Mouse (Mus musculus) forelimb bud, embryonic 11.5 days (tissue): ENCODE results near the gene Crebl2.
A peak's percentile ranks its signal among the peaks of the same experiment; 100 is the strongest.

Experiments used
- DNase-seq: peaks from one replicate; pipeline ENCODE4 v3.0.0-alpha.2; 2012; ENCODE audit warnings: low read depth, low spot score

Gene Crebl2

GRCm38 (mm10) chr6:134820411-134820810 lies 9.5 kb upstream of the Crebl2 start:
- no peak for DNase-seq

- no peak for DNase-seq
These were observed 7.1 kb upstream of the Crebl2 start for GRCm38 (mm10) chr6:134822844-134823243.

GRCm38 (mm10) chr6:134830776-134831175 lies 822 bp downstream of the Crebl2 start:
- DNase-seq, result no peak

DNA sequence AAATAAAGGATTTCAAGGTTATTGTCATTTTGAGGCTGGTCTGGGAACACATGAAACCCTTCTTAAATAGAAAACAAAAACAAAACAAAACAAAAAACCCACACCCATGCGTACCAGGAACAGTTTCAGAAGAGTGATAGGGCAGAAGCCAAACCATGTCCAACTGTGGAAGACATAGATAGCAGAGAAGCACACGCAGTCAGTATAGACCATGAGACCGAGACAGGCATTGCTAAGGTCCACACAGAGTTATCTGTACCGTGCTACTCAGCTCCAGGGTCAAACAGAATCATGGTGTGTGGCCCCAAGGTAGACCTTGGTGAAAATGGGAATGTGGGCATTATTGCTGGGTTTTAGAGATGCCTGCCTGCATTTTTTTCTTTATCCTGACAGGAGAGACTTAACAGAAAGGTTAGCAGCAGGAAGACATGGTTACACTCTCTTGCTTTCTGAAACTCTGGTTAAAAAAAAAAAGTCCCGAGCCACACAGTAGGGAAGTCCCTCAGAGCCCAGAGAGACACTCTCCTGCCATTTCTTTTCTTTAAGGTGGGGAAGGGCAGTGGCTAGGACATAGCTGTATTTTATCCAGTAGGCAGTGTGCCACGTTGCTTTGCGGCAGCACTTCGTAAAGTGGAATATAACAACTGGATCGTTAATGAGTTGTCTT lies 4.8 kb downstream of the Crebl2 start:
- no peak for DNase-seq

DNA sequence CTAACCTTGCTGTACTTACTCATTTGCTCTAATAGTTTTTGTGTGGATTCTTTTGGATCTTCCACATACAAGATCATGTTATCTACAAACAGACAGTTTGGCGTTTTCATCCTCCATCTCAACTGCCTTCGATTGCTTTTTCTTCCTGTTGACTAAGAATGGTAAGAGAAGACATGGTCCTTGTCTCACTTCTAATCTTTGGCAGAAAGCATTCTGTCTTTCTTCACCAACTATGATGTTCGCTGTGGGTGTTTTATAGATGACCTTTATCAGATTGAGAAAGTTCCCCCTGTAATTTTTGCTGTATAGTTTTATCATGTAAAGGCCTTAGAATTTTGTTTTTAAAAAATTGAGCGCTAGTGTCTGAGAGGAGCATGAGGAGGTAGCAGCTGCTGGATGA lies 8.2 kb downstream of the Crebl2 start:
- DNase-seq, result no peak

- DNase-seq, result no peak
These were observed 10.4 kb downstream of the Crebl2 start for GRCm38 (mm10) chr6:134840346-134840745.

- no peak for DNase-seq
These were observed 15.8 kb downstream of the Crebl2 start for GRCm38 (mm10) chr6:134845726-134846125.

- no peak for DNase-seq
These were observed 16.4 kb downstream of the Crebl2 start for GRCm38 (mm10) chr6:134846308-134846707.

DNA sequence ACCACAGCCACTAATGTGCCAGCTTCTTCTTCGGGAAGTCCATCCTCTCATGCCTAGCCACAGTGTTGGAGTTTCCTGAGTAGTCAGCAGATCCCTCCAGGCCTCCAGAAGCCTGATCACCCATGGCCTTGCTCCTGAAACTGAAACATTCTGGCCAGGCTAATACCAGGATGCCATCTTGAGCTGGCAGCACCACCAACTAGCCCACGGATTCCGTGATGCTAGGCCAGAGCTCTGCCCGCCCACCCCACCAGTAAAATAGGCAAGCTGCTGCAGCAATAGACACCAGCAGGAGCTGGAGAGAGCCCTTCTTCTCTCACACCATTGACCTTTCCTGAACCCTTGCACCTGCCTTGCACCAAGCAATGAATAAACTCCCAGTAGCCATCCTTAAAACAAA lies 17.6 kb downstream of the Crebl2 start:
- DNase-seq, result no peak

DNA sequence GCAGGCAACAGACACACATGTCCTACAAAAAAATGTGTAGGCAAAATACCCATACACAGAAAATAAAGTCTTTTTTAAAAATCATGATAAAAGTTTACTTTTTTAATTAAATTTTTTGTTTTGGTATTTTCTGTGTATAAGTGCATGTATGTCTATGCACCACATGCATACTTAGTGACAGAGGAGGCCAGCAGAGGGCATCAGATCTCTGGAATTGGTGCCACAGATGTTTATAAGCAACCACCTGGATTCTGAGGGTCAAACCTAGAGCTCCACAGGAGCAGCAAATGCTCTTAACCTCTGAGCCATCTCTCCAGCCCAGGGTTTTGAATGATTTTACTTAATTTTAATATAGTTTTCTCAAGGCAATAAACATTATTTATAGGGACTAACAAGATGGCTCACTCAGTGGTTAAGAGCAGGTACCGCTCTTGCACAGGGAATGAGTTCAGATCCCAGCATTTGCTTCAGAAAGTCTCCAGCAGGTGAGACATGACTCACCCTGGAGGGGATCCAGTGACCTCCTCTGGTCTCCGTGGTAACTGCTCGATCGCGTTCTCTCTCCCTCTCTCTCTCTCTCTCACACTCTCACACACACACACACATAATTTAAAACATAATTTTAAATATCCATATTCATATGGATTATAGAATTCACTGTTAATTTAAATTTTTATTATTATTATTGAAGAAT lies 18.4 kb downstream of the Crebl2 start:
- DNase-seq, result peak; percentile 32

DNA sequence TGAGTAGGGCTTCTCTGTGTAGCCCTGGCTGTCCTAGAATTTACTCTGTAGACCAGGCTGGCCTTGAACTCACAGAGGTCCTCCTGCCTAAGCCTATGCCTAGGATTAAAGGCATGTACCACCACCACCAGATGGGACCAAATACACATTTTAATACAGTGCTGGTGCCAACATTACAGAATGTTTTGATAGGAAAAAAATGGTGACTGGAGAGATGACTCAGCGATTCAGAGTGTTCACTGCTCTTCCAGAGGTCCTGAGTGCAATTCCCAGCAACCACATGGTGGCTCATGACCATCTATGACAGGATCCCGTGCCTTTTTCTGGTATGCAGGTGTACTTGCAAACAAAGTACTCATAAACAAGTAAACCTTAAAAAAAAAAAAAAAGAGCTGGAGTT lies 19.5 kb downstream of the Crebl2 start:
- no peak for DNase-seq

DNA sequence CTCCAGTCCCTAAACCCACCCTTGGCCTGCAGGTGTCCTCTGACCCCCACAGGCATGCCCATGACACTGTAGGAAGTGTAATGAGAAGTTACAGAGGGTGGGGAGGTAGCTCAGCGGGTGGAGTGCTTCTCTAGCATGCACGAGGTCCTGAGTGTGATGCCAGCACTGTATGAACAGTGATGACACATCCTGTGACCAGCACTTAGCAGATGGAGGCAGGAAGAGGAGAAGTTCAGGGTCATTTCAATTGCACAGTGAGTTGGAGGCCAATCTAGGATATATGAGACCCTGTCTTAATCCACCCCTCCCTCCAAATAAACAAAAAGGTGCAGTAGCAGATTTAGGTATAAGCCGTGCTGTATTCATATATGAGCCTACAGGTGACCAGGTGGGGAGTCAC lies 20.0 kb downstream of the Crebl2 start:
- no peak for DNase-seq

GRCm38 (mm10) chr6:134854782-134855181 lies 24.8 kb downstream of the Crebl2 start:
- no peak for DNase-seq

DNA sequence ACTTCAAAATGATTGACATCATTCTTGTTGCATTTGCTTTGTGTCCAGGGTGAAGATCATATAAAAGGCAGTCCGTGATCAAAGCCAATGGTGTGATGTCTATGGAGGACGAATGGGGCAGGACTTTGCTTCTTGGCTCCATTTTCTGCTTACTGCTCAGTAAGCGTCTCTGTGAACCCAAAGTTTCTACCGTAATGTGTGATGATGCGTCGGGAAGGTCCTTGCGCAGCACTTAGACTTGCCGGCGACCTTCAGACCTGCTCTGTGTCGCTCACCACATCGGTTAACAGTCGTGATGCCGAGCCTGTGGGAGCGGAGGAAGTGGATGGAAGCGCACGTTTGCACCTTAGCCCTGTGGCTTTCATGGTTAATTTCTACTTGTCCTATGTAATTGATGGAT lies 26.0 kb downstream of the Crebl2 start:
- DNase-seq, result no peak

DNA sequence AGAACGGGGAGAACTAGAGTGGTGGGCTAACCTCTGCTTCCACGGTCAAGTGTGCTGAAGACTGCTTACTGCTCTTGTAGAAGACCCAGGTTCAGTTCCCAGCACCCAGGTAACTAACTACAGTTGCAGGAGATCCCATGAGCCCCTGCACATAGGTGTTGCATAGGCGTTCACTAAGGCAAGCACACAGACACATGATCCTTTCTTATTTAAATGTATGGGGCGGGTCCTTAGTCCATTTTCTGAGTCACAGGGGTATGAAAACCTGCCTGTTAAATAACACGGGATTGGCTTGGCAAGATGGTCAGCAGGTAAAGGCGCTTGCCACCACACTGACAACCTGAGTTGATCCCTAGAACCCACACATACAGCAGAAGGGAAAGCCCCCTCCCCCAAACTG lies 29.1 kb downstream of the Crebl2 start:
- DNase-seq, result no peak

- no peak for DNase-seq
These were observed 30.3 kb downstream of the Crebl2 start for GRCm38 (mm10) chr6:134860275-134860674.

DNA sequence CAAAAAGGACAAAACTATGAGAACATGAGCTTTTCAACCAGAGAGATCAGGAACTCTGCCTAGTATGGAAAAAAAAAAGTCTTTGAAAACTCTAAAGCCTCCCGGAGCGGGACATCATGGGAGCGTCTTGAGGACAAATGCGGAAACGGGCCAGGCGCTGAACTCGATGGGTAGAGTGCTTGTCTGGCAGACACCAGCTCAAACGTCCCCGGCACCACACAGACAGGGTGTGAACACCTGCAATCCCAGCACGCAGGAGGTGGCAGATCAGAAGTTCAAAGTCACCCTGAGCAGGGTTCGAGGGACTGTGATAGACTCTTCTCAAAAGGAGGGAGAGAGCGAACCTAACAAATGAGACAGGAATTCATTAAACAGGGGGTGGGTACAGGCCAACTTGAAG lies 31.4 kb downstream of the Crebl2 start:
- DNase-seq, result no peak

GRCm38 (mm10) chr6:134862671-134863104 lies 32.7 kb downstream of the Crebl2 start:
- DNase-seq, result peak; percentile 60

DNA sequence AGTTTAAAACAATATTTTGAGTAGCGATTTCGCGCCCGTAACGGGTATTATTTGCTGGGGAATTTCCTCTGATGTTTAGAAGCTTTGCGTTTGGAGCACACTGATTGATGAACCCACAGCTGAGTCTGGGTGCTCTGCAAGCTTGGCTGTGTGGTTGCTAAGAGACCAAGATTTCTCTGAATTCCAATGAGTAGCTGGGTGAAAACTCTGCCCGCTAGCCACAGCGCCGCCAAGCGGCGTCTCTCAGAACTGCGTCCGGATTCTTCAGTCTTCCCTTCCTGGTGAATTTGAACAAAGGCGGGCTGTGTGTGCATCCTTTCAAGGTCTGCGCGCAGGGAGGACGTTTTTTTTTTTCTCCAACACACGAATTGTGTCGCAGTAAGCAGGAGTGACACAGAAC lies 33.2 kb downstream of the Crebl2 start:
- peak; percentile 98 for DNase-seq

- no peak for DNase-seq
These were observed 36.2 kb downstream of the Crebl2 start for GRCm38 (mm10) chr6:134866113-134866512.

GRCm38 (mm10) chr6:134867325-134867724 lies 37.4 kb downstream of the Crebl2 start:
- no peak for DNase-seq

- no peak for DNase-seq
These were observed 40.3 kb downstream of the Crebl2 start for GRCm38 (mm10) chr6:134870209-134870742.

DNA sequence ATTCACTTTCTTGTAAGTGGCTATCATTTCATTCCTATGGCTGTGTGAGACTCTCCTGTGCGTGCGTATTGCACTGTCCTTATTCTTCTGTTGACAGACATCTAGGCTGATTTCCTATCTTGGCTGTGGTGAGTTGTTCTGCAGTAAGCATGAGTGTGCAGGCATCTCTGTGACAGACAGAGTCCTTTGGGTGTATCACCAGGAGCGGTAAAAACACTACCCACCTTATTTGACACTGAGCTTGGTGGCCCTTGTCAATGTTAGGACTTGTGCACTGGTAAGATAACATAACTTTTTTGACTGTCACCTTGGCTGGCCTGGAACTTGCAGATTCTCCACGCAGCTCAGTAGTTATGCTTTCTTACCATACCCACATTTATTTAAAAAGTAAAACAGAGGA lies 40.9 kb downstream of the Crebl2 start:
- no peak for DNase-seq
